Mouse (Mus musculus) left cerebral cortex, postnatal 36 days (tissue): ENCODE data around the gene Ptpn14. TPM values are rescaled to one million over a fixed set of nuclear protein-coding genes. Genes with fewer than 3 reads are reported as not detected.

ENCODE experiments used
- DNase-seq, 2 experiments: peaks; one replicate each; pipeline ENCODE4 v3.0.0; 2021 to 2022; ENCODE audit warnings: low spot score in 2 of 2, mixed read lengths in 1 of 2
- intact Hi-C: fragments of 180-260 bp; cut with DNase I; formaldehyde crosslinking; loops from one replicate; pipeline ENCODE4 v1.15.1; 2025
- total RNA-seq, 2 experiments: library from RNA; stranded (reverse); gene quantifications; 2 replicates each; pipeline ENCODE4 v1.2.3; 2021

Gene Ptpn14
- total RNA-seq, 2 experiments from 2014 or later = 8.0 to 16.9 TPM

DNA sequence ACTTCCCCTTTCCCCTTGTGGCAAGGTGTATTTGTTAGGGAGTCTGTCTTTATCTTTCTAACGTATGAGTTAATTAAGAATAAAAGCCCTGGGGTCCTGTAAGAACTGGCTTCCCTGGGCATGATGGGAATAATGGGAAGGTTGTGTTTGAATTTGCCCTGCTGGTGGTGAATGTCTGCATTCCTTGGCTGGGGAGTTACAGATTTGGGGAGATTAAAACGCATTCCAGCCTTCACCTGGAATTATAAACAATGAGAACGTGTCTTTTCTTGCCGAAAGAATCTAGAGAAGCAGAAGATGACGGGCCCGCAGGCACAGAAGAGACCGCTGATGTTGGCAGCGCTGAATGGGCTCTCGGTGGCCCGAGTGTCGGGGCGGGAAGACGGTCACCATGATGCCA lies 126.6 kb downstream of the Ptpn14 start:
- DNase-seq = no peak
- intact Hi-C loops = no loop called here

DNA sequence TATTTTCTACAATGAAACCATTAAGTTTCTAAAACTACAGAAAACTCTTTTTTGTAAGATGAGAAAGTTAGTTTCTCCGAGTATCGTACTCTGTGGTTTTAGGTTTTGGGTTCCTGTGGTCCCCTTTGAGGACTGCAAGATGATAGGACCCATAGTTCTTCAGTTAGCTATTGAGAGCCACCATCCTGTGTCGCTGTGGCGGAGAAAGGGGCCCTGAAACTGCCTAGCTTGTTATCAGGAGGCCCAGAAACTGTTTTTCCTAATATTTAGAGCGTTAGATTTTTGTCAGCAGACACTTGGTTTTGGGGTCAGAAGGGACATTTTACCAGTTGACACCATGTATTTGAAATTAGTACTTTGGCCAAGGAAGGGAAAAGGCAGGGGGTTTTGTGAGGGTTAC lies 127.7 kb downstream of the Ptpn14 start:
- DNase-seq = no peak
- intact Hi-C loops = no loop called here

DNA sequence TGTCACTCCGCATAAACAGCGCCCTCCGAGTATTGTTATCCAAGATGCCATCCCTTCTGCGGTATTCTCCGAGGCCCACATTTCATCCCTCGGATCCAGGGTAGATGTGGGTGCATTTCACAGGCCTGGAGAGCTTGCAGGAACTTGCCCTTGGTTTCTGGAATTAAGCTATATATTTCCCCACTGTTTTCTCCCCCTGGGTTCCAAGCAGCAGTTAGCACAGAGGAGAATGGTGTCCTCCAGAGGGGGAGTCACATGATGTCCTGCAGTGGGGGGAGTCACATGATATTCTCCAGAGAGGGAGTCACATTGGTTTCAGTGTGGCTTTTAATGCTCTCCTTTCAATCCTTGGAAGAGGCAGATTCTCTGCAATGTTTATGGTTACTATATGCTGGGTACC lies 130.3 kb downstream of the Ptpn14 start:
- intact Hi-C loops = no loop called here
- DNase-seq = no peak

DNA sequence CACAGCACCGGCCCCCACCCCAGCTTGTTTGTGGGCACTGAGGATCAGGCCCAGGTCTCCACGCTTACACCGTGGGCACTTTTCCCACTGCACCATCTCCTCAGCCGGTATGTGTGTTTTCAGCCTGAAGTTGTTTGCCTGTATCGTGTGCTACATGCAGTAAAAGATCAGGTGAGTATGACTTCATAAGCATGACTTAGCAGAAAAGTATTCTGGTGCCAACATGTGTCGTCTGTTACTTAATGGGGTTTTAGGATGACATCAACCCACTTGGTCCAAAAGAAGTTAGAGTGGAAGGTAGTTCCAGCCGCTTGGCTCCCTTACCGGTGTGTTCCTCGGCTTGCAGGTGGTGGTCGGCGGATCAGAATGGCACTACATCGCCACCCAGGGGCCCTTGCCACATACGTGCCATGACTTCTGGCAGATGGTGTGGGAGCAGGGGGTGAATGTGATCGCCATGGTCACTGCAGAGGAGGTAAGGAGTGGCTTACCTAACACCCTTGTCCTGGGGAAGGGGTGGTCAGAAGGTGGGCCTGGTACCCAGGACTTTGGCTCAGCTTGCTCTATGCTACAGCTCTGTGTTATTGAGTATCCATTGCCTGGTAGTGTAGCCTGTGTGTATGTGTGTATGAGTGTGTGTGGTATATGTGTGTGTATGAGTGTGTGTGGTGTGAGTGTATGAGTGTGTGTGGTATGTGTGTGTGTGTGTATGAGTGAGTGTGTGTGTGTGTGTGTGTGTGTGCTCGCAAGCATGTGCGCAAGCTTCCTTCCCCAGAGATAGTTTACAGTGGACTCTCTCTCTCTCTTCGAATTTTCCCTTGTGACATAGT lies 132.3 kb downstream of the Ptpn14 start:
- DNase-seq = no peak
- intact Hi-C loops = no loop called here

DNA sequence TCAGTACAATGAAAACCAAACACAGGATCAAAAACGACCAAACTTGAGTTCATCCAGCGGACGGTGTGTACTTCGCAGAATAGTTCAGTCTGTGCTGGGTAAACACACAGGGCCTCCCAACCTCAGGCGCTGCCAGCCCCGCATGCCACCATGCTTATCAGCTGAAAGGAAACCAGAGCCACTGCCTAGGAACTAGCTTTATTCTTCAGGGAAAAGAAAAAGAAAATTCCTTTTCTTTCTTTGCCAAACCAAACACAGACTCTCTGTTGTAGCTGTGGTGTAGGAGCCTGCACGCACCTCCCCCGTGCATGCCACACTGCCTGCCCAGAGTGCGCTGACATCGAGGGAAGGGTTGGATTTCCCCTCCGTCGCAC lies 132.9 kb downstream of the Ptpn14 start:
- intact Hi-C loops = no loop called here
- no peak for DNase-seq

DNA sequence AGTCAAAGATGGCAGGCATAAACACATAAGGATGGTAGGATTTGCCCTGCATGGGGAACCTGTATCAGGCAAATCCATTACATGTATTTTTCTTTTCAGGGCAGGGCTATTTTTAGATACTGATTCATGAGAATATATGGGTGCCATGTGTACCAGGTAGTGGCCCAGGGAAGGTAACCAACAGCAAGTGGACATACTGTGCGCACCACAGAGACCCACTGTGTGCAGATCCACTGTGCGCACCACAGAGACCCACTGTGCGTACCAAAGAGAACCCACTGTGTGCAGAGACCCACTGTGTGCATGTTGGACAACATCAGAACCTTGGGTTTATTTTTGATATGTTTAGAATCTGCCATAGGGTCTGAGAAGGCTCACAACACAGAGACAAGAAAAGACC lies 135.7 kb downstream of the Ptpn14 start:
- DNase-seq = no peak
- intact Hi-C loops = no loop called here

DNA sequence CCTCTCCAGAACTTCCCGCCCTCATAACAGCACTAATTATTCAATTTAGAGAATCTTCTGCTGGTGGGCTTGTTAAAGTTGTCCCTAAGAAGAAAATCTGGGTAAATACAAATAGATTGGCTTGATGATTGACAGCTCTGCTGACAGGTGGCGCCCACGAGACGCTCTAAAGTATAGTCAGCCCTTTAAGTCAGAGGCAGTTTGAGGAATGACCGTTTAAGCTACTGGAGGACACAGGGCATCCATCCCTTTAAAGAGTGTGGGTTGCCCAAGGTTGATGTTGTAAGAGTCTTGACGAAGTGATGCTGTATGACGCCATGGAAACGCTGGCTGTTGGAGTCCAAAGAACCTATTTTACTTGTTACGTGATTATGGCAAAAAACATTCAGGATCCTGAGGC lies 136.2 kb downstream of the Ptpn14 start:
- no peak for DNase-seq

DNA sequence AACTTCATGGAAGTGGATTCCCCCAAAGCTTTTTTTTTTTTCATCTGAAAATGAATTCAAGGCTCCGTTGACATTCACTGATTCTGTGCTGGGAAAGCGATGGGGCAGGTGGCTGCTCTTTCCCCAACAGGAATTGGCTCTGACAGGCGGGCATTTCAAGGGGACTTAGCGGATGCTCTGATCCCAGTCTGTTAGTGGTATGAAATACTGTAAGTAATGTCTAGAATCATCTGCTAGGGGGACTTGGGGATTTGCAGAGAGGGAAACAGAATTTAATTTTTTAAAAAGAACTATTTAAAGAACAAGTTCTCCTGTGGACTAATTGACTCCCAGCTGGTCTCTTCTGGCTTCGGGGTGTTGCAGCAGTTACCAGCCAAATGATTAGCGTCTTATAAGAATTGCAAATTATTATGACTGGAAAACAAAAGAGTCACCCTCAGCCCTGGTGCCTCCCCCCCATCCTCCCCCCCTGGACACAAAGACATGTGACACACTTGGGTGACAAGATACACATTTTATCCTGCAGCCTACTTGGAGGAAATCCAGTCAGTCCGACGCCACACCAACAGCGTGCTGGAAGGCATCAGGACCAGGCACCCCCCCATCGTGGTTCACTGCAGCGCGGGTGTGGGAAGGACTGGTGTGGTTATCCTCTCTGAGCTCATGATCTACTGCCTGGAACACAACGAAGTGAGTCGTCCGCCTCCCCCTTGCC lies 136.9 kb downstream of the Ptpn14 start:
- intact Hi-C loops = no loop called here
- no peak for DNase-seq

More for the DNA sequence above, 136.2 kb downstream of the Ptpn14 start:
- intact Hi-C loops = no loop called here

DNA sequence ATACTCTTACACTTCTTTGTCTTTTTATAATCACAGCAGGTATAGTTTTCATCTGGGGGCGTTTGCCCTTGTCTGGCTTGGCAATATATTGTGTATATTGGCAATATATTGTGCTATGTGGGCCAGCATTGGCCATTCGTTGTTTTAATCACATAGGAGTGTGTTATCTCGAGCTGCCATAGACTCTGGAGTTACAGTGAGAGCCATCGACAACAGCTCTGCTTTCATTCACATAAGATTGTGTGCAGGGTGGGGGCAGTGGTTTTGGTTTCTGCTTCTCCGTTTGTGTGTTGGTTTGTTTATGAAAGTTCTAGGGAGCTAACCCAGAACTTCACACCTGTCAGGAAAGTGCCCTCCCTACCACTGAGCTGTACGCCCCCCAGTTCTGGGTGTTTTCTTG lies 138.6 kb downstream of the Ptpn14 start:
- DNase-seq = no peak
- intact Hi-C loops = no loop called here

DNA sequence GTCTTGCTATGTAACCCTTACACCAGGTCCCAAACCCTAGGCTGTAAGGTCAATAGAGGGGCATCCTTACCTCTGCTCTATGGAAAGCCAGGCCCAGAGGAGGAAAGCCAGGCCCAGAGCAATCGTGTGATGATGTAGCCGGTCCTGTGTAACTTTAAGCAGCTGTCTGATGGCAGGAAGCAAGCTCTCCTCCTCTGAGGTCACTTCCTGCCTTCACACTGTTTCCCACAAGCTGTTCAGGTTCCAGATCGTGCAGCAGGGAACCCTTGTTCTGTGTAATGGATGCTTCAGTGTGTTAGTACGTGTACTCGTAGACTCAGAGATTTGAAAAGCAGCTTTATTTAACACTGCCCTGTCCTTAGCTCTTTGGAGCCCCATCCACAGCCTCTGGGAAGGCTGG lies 139.0 kb downstream of the Ptpn14 start:
- intact Hi-C loops = no loop called here
- no peak for DNase-seq

DNA sequence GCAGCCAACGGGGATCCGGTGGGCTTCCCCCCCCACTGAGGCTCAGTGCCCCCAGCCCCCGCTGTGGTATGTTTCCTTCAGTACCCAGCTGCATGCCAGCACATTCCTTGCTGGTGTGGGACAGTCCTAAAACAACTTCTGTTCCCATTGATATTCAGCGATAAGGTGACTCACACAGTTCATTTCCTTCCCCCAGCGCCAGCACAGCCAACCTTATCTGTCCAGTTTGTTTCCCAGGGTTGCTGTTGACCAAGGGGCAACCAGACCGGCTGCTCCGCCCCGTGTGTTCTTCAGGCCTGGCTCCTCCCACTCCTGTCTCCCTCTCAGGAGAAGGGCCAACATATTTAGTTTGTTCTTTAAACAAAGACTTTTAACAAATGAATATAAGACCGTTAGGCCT lies 139.4 kb downstream of the Ptpn14 start:
- intact Hi-C loops = no loop called here
- no peak for DNase-seq

DNA sequence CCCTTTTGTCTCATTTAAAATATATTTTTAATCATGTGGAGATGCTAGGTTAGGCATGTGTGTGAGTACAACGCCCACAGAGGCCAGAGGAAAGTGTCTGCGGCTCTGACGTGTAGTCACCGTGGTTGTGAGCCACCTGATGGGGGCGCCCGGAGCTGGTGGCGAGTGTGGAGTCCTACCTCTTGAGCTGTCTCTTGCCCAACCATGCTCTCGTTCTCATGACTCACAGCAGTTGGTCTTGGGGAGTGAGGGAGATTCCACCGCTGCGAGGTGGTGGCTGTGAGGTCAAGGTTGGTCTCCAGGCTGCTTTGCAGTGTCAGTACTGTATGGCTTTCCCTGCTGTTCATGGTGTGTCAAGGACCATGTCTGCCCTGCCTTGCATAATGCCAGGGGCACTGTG lies 140.0 kb downstream of the Ptpn14 start:
- intact Hi-C loops = no loop called here
- no peak for DNase-seq

DNA sequence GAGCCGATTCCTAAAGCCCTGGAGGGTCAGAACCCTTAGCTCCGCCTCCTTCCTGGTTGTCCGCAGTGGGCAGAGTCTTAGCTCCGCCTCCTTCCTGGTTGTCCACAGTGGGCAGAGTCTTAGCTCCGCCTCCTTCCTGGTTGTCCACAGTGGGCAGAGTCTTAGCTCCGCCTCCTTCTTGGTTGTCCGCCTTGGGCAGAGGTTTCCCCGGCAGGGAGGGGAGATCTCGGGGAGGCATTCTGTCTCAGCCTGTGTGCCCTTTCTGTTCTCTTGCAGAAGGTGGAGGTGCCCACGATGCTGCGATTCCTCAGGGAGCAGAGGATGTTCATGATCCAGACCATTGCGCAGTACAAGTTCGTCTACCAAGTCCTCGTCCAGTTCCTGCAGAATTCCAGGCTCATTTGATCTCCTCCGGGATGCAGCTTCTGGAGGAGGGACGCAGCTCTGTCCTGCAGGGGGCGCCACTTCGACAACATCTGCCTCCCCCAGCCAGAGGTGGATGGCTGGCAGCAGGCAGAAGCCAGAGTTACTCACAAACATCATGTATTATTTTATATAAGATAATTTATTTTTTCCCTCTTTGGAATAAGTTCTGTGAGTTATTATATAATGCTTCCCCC lies 141.7 kb downstream of the Ptpn14 start:
- intact Hi-C loops = no loop called here
- DNase-seq = no peak

DNA sequence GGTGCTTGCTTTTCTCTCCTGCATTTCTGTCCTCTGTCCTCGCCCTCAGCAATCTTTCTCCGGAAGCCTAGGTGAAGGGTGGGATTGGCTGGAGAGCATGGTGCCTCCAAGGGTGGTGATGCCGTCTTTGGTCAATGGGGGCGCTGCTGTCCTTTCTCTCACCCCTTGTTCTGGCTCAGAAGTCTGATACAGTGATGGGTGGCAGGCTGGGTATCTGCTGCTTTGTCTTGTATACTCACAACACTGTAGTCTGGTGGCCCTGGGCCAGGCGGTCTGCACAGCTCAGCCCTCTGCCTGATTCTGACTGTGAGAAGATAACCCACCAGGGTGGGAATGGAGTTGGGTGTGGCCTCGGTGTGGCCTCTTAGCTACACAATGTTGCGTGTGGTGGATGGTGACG lies 142.5 kb downstream of the Ptpn14 start:
- intact Hi-C loops = no loop called here
- DNase-seq = no peak

DNA sequence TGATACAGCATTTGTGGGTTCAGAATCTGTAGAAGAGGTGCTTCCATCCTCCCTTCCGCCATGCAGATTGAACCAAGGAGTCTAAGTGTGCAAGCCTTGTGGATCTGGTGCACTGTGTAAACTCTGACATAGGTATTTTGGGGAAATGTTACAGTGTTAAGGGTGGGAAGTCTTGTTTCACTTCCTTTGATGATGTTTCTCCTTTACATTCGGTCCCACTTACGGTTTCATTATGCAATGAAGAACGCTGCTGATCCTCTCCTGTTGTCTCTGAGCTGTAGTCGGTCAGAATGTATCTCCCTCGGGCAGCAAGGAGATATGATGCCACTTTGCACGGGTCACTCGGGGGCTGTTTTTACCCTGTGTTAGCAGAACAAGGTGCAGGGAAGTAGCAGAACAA lies 143.6 kb downstream of the Ptpn14 start:
- intact Hi-C loops = no loop called here
- no peak for DNase-seq

DNA sequence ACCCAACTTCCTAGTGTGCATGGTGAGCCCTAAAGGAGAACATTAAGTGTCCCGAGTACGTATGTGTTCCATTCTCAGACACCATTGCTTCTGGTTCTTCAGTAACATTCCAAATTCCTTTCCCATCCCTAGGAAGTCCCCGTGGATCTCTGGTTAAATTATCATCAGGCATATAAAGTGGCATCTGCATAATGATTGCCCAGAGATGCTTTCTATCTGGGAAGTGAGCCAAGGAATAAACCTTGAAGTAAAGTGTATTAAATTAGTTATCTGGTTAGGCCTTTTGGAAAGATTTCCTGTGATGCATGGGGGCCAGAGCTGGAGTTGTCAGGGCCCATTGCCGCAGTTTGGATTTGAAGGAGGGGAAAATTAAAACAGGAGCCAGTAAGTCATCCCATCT lies 144.0 kb downstream of the Ptpn14 start:
- DNase-seq = no peak
- intact Hi-C loops = no loop called here

DNA sequence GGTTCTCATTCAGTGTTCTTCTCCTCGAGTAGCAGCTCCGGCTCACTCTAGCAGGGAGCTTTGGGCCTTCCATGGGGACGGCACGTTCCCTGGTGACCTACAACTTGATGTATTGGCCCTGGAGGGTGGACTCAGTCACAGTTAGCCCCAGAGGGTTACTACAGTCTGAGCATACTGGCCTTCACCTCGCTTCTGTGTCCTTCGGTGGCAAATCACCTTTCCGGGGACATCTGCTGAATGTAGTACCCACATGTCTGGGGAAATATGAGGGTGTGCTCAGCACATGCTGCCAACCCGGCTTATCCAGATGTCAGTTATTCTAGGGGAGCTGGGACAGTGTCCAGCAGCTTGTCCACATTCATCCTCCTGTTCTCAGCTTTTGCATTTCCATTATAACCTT lies 145.5 kb downstream of the Ptpn14 start:
- DNase-seq = no peak

DNA sequence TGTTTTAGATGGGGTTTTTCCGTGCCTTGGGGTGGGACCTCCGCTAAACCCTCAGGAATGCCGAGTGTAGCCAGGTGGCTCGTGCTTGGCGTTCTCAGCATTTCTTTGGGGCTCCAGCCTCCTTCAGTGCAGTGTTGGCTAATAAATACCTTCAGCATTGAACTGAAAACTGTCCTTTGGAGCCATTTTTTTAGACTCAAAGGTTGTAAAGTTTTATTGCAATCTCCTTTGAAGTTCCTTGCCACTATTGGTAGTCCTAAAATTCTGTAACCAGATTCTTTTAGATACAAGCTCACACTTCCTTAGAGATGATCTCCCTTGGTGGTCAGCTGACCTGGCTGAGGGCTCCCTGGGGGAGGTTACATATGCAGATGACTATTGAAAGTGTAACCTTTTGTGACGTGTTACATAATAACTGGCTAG lies 147.4 kb downstream of the Ptpn14 start:
- DNase-seq = no peak
- intact Hi-C loops = no loop called here

More for the DNA sequence above, 145.5 kb downstream of the Ptpn14 start:
- intact Hi-C loops = no loop called here

DNA sequence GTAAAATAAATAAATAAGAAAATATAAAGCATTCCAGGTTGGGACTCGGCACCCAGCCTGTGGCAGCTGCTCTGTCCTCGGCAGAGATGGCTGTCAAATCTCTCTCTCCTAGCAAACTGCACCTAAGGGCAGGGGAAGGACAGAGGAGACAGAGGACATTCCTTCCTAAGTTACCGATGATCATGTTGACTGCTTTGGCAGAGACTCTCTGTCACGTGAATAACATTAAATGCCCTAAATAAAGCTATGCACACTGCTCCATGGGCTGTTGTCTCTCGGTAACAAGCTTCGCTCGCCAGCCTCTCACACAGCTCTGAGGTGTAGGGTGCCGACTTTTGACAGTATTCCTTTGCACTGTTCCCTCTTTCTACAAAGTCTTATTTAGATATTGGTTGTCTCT lies 148.1 kb downstream of the Ptpn14 start:
- DNase-seq = no peak
- intact Hi-C loops = no loop called here

DNA sequence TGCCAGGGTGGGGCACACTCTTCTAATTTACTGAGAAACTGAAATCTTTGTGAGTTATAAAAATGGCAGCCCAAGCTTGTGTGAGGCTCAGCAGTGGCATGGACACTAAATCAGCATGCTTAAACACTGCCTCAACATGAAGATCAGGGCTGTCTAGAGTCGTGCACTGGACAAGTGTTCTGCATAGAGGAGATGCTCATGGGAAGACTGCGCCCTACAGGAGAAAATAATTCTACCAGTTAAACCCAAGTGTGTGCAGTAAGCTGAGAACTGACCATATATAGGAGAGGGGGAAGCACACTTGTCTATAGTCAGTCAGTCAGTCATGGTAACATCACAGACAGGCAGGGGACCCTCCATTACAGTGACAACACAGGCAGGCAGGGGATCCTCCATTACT lies 151.1 kb downstream of the Ptpn14 start:
- intact Hi-C loops = no loop called here
- no peak for DNase-seq

DNA sequence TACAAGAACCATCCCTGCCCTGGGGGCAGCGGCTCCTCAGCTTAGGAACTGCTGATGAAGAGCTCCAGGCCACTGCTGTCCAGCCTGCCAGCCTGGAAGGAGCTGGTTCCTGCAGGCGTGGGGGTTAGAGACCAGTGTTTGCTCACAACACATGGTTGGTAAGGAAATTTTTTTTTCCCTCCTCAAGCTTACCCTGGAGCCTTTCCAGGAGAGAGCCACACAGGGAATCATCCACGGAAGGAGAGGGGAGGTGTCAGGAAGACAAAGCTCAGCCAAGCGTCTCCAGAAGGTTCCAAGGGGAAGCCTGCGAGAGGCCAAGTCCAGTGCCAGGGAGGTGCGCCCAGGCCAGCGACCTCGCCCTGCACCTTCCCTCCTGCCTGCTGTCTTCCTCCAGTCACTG lies 151.9 kb downstream of the Ptpn14 start:
- no peak for DNase-seq
- intact Hi-C loops = loop anchor here (5.0 kb wide), 1 partner anchor 858 kb away; no protein-coding TSS in a partner anchor
